Mouse (Mus musculus): ENCODE results near the gene Itprid1. TPM values are rescaled to one million over a fixed set of nuclear protein-coding genes. Genes with fewer than 3 reads are reported as not detected.
A peak's percentile ranks its signal among the peaks of the same experiment; 100 is the strongest.

Gene Itprid1
- total and polyA plus RNA-seq, 2 experiments from 2014 or later, result 0.10 TPM; not detected in 1

DNA sequence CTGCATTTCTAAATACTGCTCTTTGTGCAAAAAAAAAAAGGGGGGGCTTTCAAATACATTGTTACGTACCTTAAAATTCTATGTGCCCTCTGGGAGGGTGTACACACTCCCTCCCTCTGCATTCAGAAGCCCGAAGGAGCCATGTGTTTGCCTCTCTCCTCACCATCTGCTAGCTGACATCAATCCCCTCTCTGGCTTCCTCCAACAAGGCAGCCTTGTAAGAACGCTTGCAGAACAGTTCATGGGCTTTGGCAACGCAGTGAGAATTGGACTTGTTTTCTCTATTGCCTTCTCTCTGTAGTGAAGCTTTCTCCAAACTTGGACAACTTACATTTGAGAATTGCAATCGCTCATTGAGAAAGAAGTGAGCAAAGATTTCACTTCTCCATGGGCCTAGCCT is 175.7 kb downstream of the Itprid1 start:
- DNase-seq (ENCODE audit: low spot score), result no peak
- H3K4me2 ChIP-seq (ENCODE audit: low read depth, low read length), result no peak overlapping the region
- 47% methylated on average over 5 of the region's 5 CpGs for WGBS

DNA sequence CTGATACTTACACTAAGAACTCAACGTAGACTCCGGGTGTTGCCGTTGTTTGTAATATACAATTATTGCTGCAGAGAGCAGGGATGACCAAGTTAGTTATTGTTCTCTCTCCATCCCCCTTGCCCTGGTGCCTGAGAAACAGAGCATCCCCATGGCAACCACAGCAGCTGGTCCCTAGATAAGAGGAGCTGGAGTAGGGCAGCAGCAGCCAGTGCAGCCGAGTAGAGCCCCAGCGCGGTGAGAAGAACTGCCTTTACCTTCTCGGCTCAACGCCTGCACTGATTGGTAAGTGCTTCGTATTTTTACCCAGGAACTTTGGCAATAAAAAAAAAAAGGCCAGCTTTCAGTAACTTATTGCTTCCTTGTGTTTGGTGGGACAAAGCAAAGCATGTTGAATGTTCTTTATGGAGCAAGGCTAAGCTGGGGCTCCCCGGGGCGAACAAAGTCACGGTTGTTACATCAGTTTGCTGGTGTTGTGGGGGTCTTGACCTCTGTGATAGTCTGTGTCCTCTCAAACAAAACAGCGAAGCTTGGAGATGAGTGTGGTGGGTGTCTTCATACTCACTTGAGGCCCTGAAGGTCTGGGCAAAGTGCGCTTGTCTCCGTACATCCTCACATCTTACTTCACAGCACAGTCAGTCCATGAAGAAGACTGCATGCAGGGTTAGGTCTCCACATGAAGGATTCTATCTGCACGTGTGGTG is 180.7 kb downstream of the Itprid1 start, which contains the start of gene Ppp1r17:
Gene Ppp1r17, plus strand, starts transcription at position 207 of the 704 bp plus-strand sequence.
- Histone ChIP-seq H3K9me3 (ENCODE audit: low read length) (no peaks in the 10 kb centered on the region), H3K9ac (replicated peaks; ENCODE audit: low read length) (no peak within 1 kb of the TSS), H3K27me3 (ENCODE audit: insufficient read depth, low read length) (no peaks in the 10 kb centered on the region), H3K4me1 (ENCODE audit: insufficient read depth, low read length) (peaks cover 6% of the 10 kb centered on the region; the same call in 1 of the 2 replicates), H3K4me3 (ENCODE audit: low read length) (no peak within 1 kb of the TSS), H3K4me2 (ENCODE audit: low read depth, low read length) (peak within 1 kb of the TSS; percentile 18; the same call in 1 of the 2 replicates), H3K36me3 (ENCODE audit: insufficient read depth, low read length) (no peaks in the 10 kb centered on the region), H3K27ac (no peak within 1 kb of the TSS)
- 32% methylated on average over 16 of the region's 16 CpGs for WGBS
- no peak for TF ChIP-seq CTCF (IDR thresholded peaks at IDR 0.05; ENCODE audit: low read depth)
- DNase-seq (ENCODE audit: low spot score), result peak; percentile 56
- peak; percentile 64 for ATAC-seq

More for the DNA sequence above, 175.7 kb downstream of the Itprid1 start:
- ATAC-seq, result no peak
- H3K27me3 ChIP-seq (ENCODE audit: insufficient read depth, low read length), result no peaks in the 10 kb centered on the region
- peaks cover 2% of the 10 kb centered on the region; the same call in 1 of the 2 replicates for H3K4me1 ChIP-seq (ENCODE audit: insufficient read depth, low read length)
- TF ChIP-seq CTCF (IDR thresholded peaks at IDR 0.05; ENCODE audit: low read depth), result no peak
- H3K36me3 ChIP-seq (ENCODE audit: insufficient read depth, low read length), result no peaks in the 10 kb centered on the region
- no peak overlapping the region for H3K9ac ChIP-seq (replicated peaks; ENCODE audit: low read length)
- H3K4me3 ChIP-seq (ENCODE audit: low read length), result no peak overlapping the region
- no peak overlapping the region for H3K27ac ChIP-seq
- no peaks in the 10 kb centered on the region for H3K9me3 ChIP-seq (ENCODE audit: low read length)

DNA sequence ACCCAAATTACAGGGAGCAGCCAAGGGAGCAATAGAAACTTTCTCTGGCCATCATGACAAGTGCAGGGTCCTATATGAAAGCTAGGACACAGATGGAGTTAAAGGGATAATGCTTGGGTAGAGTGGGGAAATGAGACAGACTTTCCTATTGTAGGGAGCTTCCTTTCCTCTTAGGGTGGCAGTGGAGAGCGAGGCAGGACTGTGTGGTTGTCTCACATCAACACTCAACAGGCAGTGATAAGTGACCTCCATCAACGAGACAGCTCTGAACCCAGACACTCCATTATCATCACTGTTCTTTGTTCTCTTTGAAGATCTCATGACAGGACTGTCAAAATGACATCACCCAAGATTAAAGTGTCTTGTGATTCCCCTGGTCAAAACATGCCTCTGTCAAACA is 182.9 kb downstream of the Itprid1 start:
- Histone ChIP-seq H3K4me1 (ENCODE audit: insufficient read depth, low read length) (peaks cover 6% of the 10 kb centered on the region; the same call in 1 of the 2 replicates), H3K4me2 (ENCODE audit: low read depth, low read length) (no peak overlapping the region), H3K9ac (replicated peaks; ENCODE audit: low read length) (no peak overlapping the region), H3K4me3 (ENCODE audit: low read length) (no peak overlapping the region), H3K36me3 (ENCODE audit: insufficient read depth, low read length) (no peaks in the 10 kb centered on the region), H3K9me3 (ENCODE audit: low read length) (no peaks in the 10 kb centered on the region), H3K27me3 (ENCODE audit: insufficient read depth, low read length) (no peaks in the 10 kb centered on the region), H3K27ac (no peak overlapping the region)
- no peak for TF ChIP-seq CTCF (IDR thresholded peaks at IDR 0.05; ENCODE audit: low read depth)
- ATAC-seq, result no peak
- no peak for DNase-seq (ENCODE audit: low spot score)
- 55% methylated on average over 2 of the region's 2 CpGs for WGBS

DNA sequence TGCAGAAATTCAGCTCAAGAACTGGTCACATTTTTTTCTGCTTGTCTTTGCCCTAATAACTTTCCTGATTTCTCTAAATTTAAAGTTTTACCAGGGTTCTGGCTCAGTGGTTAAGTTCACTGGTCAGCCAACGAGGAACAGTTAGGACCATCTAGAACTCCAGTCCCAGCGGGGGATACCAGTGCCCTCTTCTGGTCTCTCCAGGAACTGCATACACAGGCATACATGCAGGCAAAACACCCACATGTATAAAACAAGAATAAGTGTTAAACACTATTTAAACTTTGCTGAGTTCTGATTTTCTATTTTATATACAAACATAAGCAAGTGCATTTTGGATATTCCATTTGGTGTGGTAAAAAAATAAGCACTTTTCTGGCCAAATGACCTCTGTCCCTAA is 188.8 kb downstream of the Itprid1 start:
- Histone ChIP-seq H3K27me3 (ENCODE audit: insufficient read depth, low read length) (no peaks in the 10 kb centered on the region), H3K9me3 (ENCODE audit: low read length) (no peaks in the 10 kb centered on the region), H3K4me3 (ENCODE audit: low read length) (no peak overlapping the region), H3K9ac (replicated peaks; ENCODE audit: low read length) (no peak overlapping the region), H3K36me3 (ENCODE audit: insufficient read depth, low read length) (no peaks in the 10 kb centered on the region), H3K4me1 (ENCODE audit: insufficient read depth, low read length) (no peaks in the 10 kb centered on the region), H3K27ac (no peak overlapping the region), H3K4me2 (ENCODE audit: low read depth, low read length) (no peak overlapping the region)
- peak; percentile 50 for TF ChIP-seq CTCF (IDR thresholded peaks at IDR 0.05; ENCODE audit: low read depth)
- 79% methylated on average over 2 of the region's 2 CpGs for WGBS
- ATAC-seq (no peak), DNase-seq (ENCODE audit: low spot score) (no peak)

DNA sequence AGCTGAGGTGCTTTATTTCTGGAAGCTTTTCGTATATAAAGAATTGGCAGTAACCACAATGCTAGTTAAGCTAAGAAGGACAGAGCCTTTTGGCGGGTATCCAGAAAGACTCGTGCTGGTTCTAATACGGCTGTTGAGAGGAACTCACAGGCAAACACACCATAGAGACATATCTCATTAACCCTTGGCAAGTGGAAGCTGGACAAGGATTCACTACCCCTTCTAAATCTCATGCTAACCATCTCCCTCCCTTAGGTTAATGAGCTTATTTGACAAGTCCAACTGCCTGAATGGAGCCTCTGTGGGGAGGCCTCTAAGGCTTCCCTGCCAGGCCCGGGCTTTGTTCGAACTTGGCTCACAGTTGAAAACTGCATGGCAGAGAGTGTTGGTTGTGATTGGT is 190.6 kb downstream of the Itprid1 start:
- no peak for TF ChIP-seq CTCF (IDR thresholded peaks at IDR 0.05; ENCODE audit: low read depth)
- peak; percentile 74 for DNase-seq (ENCODE audit: low spot score)
- no peaks in the 10 kb centered on the region for H3K4me1 ChIP-seq (ENCODE audit: insufficient read depth, low read length)
- H3K4me3 ChIP-seq (ENCODE audit: low read length), result no peak overlapping the region
- 46% methylated on average over 6 of the region's 6 CpGs for WGBS
- H3K27me3 ChIP-seq (ENCODE audit: insufficient read depth, low read length), result no peaks in the 10 kb centered on the region
- H3K9ac ChIP-seq (replicated peaks; ENCODE audit: low read length), result no peak overlapping the region
- H3K27ac ChIP-seq, result no peak overlapping the region
- no peak overlapping the region for H3K4me2 ChIP-seq (ENCODE audit: low read depth, low read length)
- peak; percentile 66 for ATAC-seq
- H3K9me3 ChIP-seq (ENCODE audit: low read length), result no peaks in the 10 kb centered on the region
- no peaks in the 10 kb centered on the region for H3K36me3 ChIP-seq (ENCODE audit: insufficient read depth, low read length)

DNA sequence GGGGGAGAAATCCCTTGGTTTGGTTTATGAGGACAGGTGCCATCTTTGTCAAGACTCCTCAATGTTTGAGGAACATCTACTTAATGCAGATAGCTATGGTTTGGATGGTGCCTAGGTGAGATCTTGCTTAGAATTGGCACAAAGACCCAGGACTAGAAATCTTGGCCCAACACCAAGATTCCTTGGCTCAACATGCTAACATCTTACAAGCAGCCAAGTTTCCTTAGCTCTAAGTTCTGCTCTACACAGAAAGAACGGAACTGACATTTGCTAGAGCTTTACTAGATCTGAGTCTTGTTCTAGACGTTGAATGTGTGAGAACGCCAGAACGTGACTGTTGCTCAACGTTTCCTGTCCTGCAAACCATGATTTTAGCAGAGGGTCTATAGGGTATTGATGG is 191.3 kb downstream of the Itprid1 start:
- 62% methylated on average over 5 of the region's 5 CpGs for WGBS

More for the DNA sequence above, 191.3 kb downstream of the Itprid1 start:
- Histone ChIP-seq H3K4me2 (ENCODE audit: low read depth, low read length) (no peak overlapping the region), H3K4me1 (ENCODE audit: insufficient read depth, low read length) (no peaks in the 10 kb centered on the region), H3K9ac (replicated peaks; ENCODE audit: low read length) (no peak overlapping the region), H3K27ac (no peak overlapping the region), H3K4me3 (ENCODE audit: low read length) (no peak overlapping the region), H3K36me3 (ENCODE audit: insufficient read depth, low read length) (no peaks in the 10 kb centered on the region), H3K27me3 (ENCODE audit: insufficient read depth, low read length) (no peaks in the 10 kb centered on the region), H3K9me3 (ENCODE audit: low read length) (no peaks in the 10 kb centered on the region)
- no peak for TF ChIP-seq CTCF (IDR thresholded peaks at IDR 0.05; ENCODE audit: low read depth)
- DNase-seq (ENCODE audit: low spot score) (peak; percentile 48), ATAC-seq (no peak)

Other genes starting within 250 kb of the Itprid1 start
- 20.9 and 24.3 TPM in 2 replicates for gene Neurod6, start 155.6 kb upstream of the Itprid1 start, total RNA-seq (2014; rRNA removed)
- 29.2 and 31.1 TPM in 2 replicates for gene Neurod6, start 155.6 kb upstream of the Itprid1 start, polyA plus RNA-seq (2015; fragmentation: Nextera tagmentation; extraction: Ambion mirVana)
- gene Ppp1r17, start 180.6 kb downstream of the Itprid1 start, total RNA-seq (2014; rRNA removed), result 0.16 and 0.25 TPM in 2 replicates
- 0.88 and 1.2 TPM in 2 replicates for gene Ppp1r17, start 180.6 kb downstream of the Itprid1 start, polyA plus RNA-seq (2015; fragmentation: Nextera tagmentation; extraction: Ambion mirVana)

Measured in hindbrain, postnatal 0 days (tissue).